Mouse (Mus musculus) cerebellum, postnatal 10 days (tissue): ENCODE data around the gene Gm11937.
"Not testable (repeated sequence)": the region's sequence is repeated elsewhere in the genome, so short reads cannot be mapped to it uniquely, and the experiment has no call there.

ENCODE experiments used
- DNase-seq, 2 experiments: peaks; one replicate each; pipeline ENCODE4 v3.0.0; 2021; ENCODE audit warnings: mixed read lengths in 2 of 2

The Gm11937 gene

GRCm38 (mm10) chr11:99610089-99610488, at the start of gene Gm11937:
Gm11937 (minus strand) TSS chr11:99610189.
- not testable (repeated sequence) for DNase-seq

- no peak for DNase-seq
Observed at GRCm38 (mm10) chr11:99659256-99659655, 49.3 kb upstream of the Gm11937 start.

- not testable (repeated sequence) for DNase-seq
Observed at GRCm38 (mm10) chr11:99658467-99659010, 48.5 kb upstream of the Gm11937 start, which contains the start of gene Gm11563. Gm11563 (minus strand) TSS chr11:99658960.

- no peak for DNase-seq
Observed at GRCm38 (mm10) chr11:99657051-99657450, 47.1 kb upstream of the Gm11937 start.

GRCm38 (mm10) chr11:99650136-99650535, 40.1 kb upstream of the Gm11937 start, which contains the start of gene Gm11555:
Gm11555 (minus strand) TSS chr11:99650236.
- no peak for DNase-seq

- peak; percentile 42 to 49 for DNase-seq
Observed at GRCm38 (mm10) chr11:99646444-99646843, 36.5 kb upstream of the Gm11937 start.

GRCm38 (mm10) chr11:99644351-99644750, 34.4 kb upstream of the Gm11937 start:
- no peak for DNase-seq

GRCm38 (mm10) chr11:99643635-99644139, 33.7 kb upstream of the Gm11937 start, which contains the start of gene Krtap4-7:
Krtap4-7 (minus strand) TSS chr11:99644089.
- DNase-seq: not testable (repeated sequence)

- no peak for DNase-seq
Observed at GRCm38 (mm10) chr11:99640926-99641325, 30.9 kb upstream of the Gm11937 start.

GRCm38 (mm10) chr11:99637086-99637485, 27.1 kb upstream of the Gm11937 start:
- DNase-seq: no peak

- no peak for DNase-seq
Observed at GRCm38 (mm10) chr11:99634653-99635134, 24.7 kb upstream of the Gm11937 start, which contains the start of gene Krtap4-2. Krtap4-2 (minus strand) TSS chr11:99635084.

GRCm38 (mm10) chr11:99633293-99633692, 23.3 kb upstream of the Gm11937 start:
- no peak for DNase-seq

- no peak for DNase-seq
Observed at GRCm38 (mm10) chr11:99630890-99631289, 20.9 kb upstream of the Gm11937 start.

- no peak for DNase-seq
Observed at GRCm38 (mm10) chr11:99628138-99628537, 18.1 kb upstream of the Gm11937 start, which contains the start of gene Krtap4-1. Krtap4-1 (minus strand) TSS chr11:99628238.

- no peak for DNase-seq
Observed at GRCm38 (mm10) chr11:99620335-99620734, 10.3 kb upstream of the Gm11937 start, which contains the start of gene Gm11562. Gm11562 (minus strand) TSS chr11:99620435.

- DNase-seq: no peak
Observed at GRCm38 (mm10) chr11:99614796-99615363, 4.9 kb upstream of the Gm11937 start, which contains the start of gene Krtap2-4. Krtap2-4 (minus strand) TSS chr11:99614846.

- peak; percentile 13 to 17 for DNase-seq
Observed at GRCm38 (mm10) chr11:99609126-99609525, 863 bp downstream of the Gm11937 start.

GRCm38 (mm10) chr11:99603208-99603607, 6.8 kb downstream of the Gm11937 start, which contains the start of gene Gm11938:
Gm11938 (minus strand) TSS chr11:99603308.
- DNase-seq: not testable (repeated sequence)

GRCm38 (mm10) chr11:99597742-99598141, 12.2 kb downstream of the Gm11937 start, which contains the start of gene Krtap9-3:
Krtap9-3 (minus strand) TSS chr11:99598105.
- not testable (repeated sequence) for DNase-seq

- DNase-seq: no peak
Observed at GRCm38 (mm10) chr11:99590981-99591380, 19.0 kb downstream of the Gm11937 start, which contains the start of gene Krtap1-3. Krtap1-3 (minus strand) TSS chr11:99591339.

GRCm38 (mm10) chr11:99585096-99585495, 24.9 kb downstream of the Gm11937 start:
- no peak for DNase-seq

- no peak for DNase-seq
Observed at GRCm38 (mm10) chr11:99583245-99583704, 26.7 kb downstream of the Gm11937 start, which contains the start of gene Krtap1-4. Krtap1-4 (minus strand) TSS chr11:99583654.

GRCm38 (mm10) chr11:99581564-99581963, 28.4 kb downstream of the Gm11937 start:
- DNase-seq: no peak
